Mouse (Mus musculus) ovary, adult 10 weeks (tissue): Measurements from ENCODE around the gene Tmc2. TPM values are rescaled to one million over a fixed set of nuclear protein-coding genes. Genes with fewer than 3 reads are reported as not detected.

Experiments
- polyA plus RNA-seq: library from polyadenylated mRNA; stranded (reverse); fragments of 350-450 nt; fragmentation: Illumina TruSeq; extraction: RNeasy Lipid Tissue Mini Kit (QIAGEN cat#74804); gene quantifications from one replicate; pipeline ENCODE4 v1.2.3, GENCODE M21; 2014

Tmc2 gene
- not detected for polyA plus RNA-seq

GRCm38 (mm10) chr2:130194894-130195293, at the start of gene Tmc2:
Gene Tmc2, plus strand, starts transcription at chr2:130195194.

DNA sequence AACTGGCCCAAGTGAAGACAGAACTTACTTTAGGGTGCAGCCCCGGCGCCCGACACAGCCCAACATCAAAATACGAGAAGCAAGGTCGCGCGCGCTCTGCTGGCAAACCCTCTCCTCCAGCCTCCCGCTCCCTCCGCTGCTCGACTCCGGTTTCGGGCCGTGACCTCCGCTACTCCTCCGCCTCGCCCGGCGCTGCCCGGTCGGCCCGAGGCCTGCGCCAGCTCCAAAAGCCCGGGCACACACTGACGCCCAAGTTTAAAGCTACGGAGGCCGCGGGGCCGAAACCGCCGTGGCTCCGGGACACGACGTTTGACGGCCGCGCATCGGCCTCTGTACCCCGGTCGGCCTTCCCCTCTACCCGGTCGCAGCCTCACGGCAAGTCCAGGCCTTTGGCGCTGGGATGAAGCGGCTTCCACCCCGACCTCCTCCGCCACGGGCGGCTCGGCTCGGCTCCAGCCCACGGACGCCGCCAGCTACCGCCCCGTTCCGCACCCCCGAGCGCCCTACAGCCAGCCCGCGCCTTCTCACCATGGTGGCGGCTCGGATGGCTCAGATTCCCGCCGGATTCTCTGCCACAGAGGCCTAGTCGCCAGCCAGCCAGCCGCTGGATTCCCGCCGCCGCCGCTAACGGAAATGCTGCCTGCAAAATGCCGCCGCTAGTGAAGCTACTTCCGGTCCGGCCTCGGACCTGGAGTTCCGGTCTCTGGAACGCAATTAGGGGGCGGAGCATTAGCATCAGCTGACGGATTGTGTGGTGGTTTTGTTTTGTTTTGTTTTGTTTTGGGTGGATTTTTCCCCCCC, 16.1 kb upstream of the Tmc2 start, which contains the start of gene Snrpb:
Gene Snrpb (minus strand): TSS at position 698 of the 801 bp plus-strand sequence.

DNA sequence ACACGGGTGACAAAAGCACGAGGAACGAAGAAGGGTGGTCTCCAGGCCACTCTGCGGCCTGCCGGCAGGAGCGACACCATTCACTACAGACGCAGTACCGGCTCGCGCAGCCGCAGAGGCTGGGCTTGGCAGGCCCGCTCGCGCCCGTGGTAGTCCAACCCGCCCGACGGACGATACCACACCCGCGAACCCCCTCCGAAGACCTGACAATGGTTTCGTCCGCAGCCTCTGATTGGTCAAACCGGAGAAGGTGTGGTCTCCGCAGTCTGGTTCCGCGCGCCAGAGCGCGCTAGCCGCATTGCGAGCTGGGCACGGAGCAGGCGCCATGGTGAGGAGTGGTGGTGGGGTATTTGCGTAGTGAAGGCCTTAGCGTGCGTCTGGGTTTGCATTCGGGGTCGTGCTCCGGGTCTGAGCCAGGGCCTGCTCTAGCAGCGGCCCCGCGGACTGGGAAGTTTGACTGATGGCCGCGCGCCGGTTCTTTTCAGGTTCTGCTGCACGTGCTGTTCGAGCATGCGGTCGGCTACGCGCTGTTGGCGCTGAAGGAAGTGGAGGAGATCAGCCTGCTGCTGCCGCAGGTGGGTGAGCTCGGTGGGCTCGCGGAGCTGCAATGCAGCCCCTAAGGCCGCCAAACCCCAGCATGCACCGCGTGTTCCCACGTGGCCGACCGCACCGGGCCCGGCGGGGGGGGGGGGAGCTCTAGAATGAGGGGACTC, 79.3 kb downstream of the Tmc2 start, which contains the start of gene Nop56:
Gene Nop56 (plus strand): TSS at position 282 of the 713 bp plus-strand sequence.

DNA sequence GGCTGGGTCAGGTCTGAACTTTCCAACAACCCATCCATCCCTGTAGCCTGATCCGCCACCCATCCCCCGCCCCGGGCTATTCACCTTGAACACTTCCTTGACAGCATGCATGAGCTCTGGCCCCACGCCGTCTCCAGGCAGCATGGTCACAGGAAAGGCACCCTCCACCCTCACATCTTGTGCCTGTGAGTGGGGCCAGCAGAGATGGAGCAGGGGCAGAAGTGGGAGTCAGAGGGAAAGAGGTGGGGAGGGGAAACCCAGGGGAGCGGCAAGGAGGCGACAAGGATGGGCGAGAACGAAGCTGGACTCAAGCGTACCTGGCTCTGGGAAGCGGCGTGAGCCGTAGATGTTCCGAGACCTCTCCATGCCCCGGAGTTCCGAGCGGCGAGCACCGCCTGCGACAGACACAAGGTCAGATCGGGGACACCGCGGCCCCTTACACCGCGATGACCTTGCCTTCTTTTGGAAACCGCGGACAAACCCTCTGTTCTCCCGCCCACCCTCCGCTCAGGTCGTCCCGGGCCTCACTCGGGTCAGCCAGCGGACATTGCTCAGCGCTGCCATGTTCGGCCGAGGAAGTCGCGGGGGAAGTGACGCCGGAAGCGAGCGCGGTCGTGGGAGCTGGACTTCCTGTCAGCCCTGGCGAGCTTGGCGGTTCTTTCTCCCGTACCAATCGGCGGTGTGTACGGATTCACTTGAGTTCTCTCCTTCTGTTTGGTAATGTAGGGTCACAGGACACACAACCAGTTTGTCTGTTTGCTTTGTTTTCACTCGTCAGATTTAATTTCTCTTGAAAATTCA, 89.1 kb downstream of the Tmc2 start, which contains the start of gene Idh3b:
Gene Idh3b (minus strand): TSS at position 694 of the 801 bp plus-strand sequence.

GRCm38 (mm10) chr2:130294936-130295277, 99.9 kb downstream of the Tmc2 start, which contains the start of gene Ebf4:
Gene Ebf4, plus strand, starts transcription at chr2:130295169.

Other genes starting within 250 kb of the Tmc2 start
- gene Tgm3, start 182.8 kb upstream of the Tmc2 start, polyA plus RNA-seq, result 0.11 TPM
- gene Tgm6, start 82.8 kb upstream of the Tmc2 start, polyA plus RNA-seq, result not detected
- gene Snrpb, start 15.8 kb upstream of the Tmc2 start, polyA plus RNA-seq, result 15.8 TPM
- 97.1 TPM for gene Nop56, start 79.2 kb downstream of the Tmc2 start, polyA plus RNA-seq
- gene Idh3b, start 89.4 kb downstream of the Tmc2 start, polyA plus RNA-seq, result 48.8 TPM
- 0.51 TPM for gene Ebf4, start 100.0 kb downstream of the Tmc2 start, polyA plus RNA-seq
- 2.6 TPM for gene Cpxm1, start 202.4 kb downstream of the Tmc2 start, polyA plus RNA-seq
- gene Gm28372, start 210.0 kb downstream of the Tmc2 start, polyA plus RNA-seq, result not detected
- gene 1700020A23Rik, start 210.1 kb downstream of the Tmc2 start, polyA plus RNA-seq, result not detected
- gene Tmem239, start 211.3 kb downstream of the Tmc2 start, polyA plus RNA-seq, result not detected
- 15.9 TPM for gene Vps16, start 229.1 kb downstream of the Tmc2 start, polyA plus RNA-seq
- gene Pced1a, start 229.5 kb downstream of the Tmc2 start, polyA plus RNA-seq, result 5.3 TPM